Mouse (Mus musculus): ENCODE results near the gene Dnase1l3.

GRCm38 (mm10) chr14:7977471-7977870 is 16.9 kb downstream of the Dnase1l3 start:
- no peak for TF ChIP-seq CTCF (IDR thresholded peaks at IDR 0.05; ENCODE audit: low read depth, low read length)
- TF ChIP-seq POLR2A (IDR thresholded peaks at IDR 0.05; ENCODE audit: insufficient read depth, low read length), result no peak
- no peak for TF ChIP-seq EP300 (IDR thresholded peaks at IDR 0.05; ENCODE audit: insufficient read depth, low read depth, low read length)
